Mouse (Mus musculus): Measurements from ENCODE around the gene Samt2.
"Not testable (repeated sequence)": the region's sequence is repeated elsewhere in the genome, so short reads cannot be mapped to it uniquely, and the experiment has no call there.

DNA sequence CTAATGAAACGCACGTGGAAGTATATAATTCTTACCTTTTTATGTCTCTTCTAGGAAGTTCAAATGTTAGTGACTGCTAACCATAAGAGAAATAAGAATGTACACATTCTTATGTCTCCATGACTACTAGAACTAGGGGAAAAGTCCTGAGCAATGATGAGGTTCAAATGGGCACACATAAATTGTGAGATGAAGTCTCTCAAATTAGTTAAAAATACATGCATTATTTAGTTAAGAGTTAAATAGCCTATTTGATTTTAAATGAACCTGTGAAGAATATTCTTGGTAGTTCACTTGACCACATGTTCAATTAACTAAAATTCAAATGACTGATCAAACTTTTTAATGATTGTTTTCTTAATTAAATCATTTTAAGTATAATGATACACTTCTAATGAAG is at the start of gene Samt2:
- TF ChIP-seq USF1 (IDR thresholded peaks at IDR 0.05; ENCODE audit: low read depth); CTCF (IDR thresholded peaks at IDR 0.05; ENCODE audit: control insufficient read depth, insufficient read depth, insufficient read length); MYOG (IDR thresholded peaks at IDR 0.05; ENCODE audit: control insufficient read depth, extremely low read depth, insufficient read length); MAX (IDR thresholded peaks at IDR 0.05); MYOD1 (IDR thresholded peaks at IDR 0.05; ENCODE audit: control insufficient read depth, insufficient read length, low read depth); CEBPB (IDR thresholded peaks at IDR 0.05; ENCODE audit: low read depth): not testable (repeated sequence)

All from C2C12 (cell line).